Mouse (Mus musculus) kidney, embryonic 15.5 days (tissue): ENCODE data around the gene March10. TPM values are rescaled to one million over a fixed set of nuclear protein-coding genes. Genes with fewer than 3 reads are reported as not detected.
A peak's percentile ranks its signal among the peaks of the same experiment; 100 is the strongest.

Source experiments
- ATAC-seq: fragments of 200-750 bp; cut with Nextera tagmentation; replicated peaks from 2 replicates; pipeline ENCODE4 v1.8.0; 2017; ENCODE audit warnings: moderate TSS enrichment; ENCODE audit not compliant: low FRiP score
- H3K27ac ChIP-seq: fragments of 300-500 bp; sonication (generic); 2 replicates; pipeline ENCODE4 v1.5.1; 2015; ENCODE audit warnings: mild to moderate bottlenecking, inconsistent platforms
- H3K27me3 ChIP-seq: fragments of 300-500 bp; sonication (generic); 2 replicates; pipeline ENCODE4 v1.6.1; 2015; ENCODE audit warnings: inconsistent platforms
- H3K36me3 ChIP-seq: fragments of 300-500 bp; sonication (generic); 2 replicates; pipeline ENCODE4 v1.6.1; 2015; ENCODE audit warnings: inconsistent platforms
- H3K4me1 ChIP-seq: fragments of 300-500 bp; sonication (generic); 2 replicates; pipeline ENCODE4 v1.6.1; 2015; ENCODE audit warnings: inconsistent platforms
- H3K4me2 ChIP-seq: fragments of 300-500 bp; sonication (generic); 2 replicates; pipeline ENCODE4 v1.6.1; 2015; ENCODE audit warnings: moderate library complexity, mild to moderate bottlenecking, inconsistent platforms
- H3K4me3 ChIP-seq: fragments of 300-500 bp; sonication (generic); replicated peaks from 2 replicates; pipeline ENCODE4 v1.5.1; 2015; ENCODE audit warnings: mild to moderate bottlenecking, inconsistent platforms
- H3K9ac ChIP-seq: fragments of 300-500 bp; sonication (generic); 2 replicates; pipeline ENCODE4 v1.6.1; 2015; ENCODE audit warnings: mild to moderate bottlenecking, inconsistent platforms
- H3K9me3 ChIP-seq: fragments of 300-500 bp; sonication (generic); replicated peaks from 2 replicates; pipeline ENCODE4 v1.6.1; 2016; ENCODE audit warnings: inconsistent platforms
- WGBS: fragments of 180-500 bp; shearing (Covaris S2); methylation state at CpG from one replicate; pipeline ENCODE4 v1.1.7; 2015; ENCODE audit warnings: mixed read lengths; 5-methylcytosine and 5-hydroxymethylcytosine counted together
- polyA plus RNA-seq: library from polyadenylated mRNA; unstranded; fragments of >200 nt; fragmentation: Nextera tagmentation; extraction: Ambion mirVana; gene quantifications from 2 replicates; pipeline ENCODE4 v1.2.1, GENCODE M21; 2015

The March10 gene
- polyA plus RNA-seq, 1 experiment from 2014 or later = 0.05 TPM

DNA sequence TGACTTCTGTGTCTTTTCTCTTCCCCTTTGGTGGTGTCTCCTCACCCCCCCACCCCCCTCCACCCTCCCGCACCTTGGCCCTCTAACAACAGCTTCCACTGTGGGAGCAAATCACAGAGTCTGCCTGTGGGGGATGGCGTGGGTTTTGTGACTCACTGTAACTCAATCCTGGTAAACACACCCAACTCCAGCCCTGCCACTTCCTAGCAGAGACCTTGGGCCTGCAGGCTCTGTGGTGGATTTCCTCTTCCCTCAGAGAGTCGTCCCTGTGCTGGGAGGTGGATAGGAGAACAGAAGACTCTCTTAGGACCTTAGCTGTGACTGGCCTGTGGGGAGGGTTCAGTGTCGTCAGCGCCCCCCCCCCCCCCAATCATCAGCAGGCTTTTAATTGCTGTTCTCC is 13.0 kb downstream of the March10 start:
- Histone ChIP-seq H3K4me1 (peaks cover 14% of the 10 kb centered on the region), H3K36me3 (no peaks in the 10 kb centered on the region), H3K9ac (no peak overlapping the region), H3K4me2 (no peak overlapping the region), H3K27me3 (no peaks in the 10 kb centered on the region), H3K9me3 (no peaks in the 10 kb centered on the region), H3K27ac (no peak overlapping the region), H3K4me3 (no peak overlapping the region)
- ATAC-seq = 0 out of 2 replicates have a peak, but pooled peaks have one; percentile 49
- 24% methylated on average over 5 of the region's 5 CpGs for WGBS

- H3K36me3 ChIP-seq = no peaks in the 10 kb centered on the region
- H3K9me3 ChIP-seq = no peaks in the 10 kb centered on the region
- H3K4me3 ChIP-seq = no peak overlapping the region
- WGBS = 71% methylated on average over 7 of the region's 7 CpGs
- no peak overlapping the region for H3K9ac ChIP-seq
- peaks cover 11% of the 10 kb centered on the region for H3K4me1 ChIP-seq
- no peak overlapping the region for H3K4me2 ChIP-seq
- H3K27me3 ChIP-seq = no peaks in the 10 kb centered on the region
- ATAC-seq = no peak
- H3K27ac ChIP-seq = no peak overlapping the region
These were observed 16.7 kb downstream of the March10 start for GRCm38 (mm10) chr11:105439796-105440195.

DNA sequence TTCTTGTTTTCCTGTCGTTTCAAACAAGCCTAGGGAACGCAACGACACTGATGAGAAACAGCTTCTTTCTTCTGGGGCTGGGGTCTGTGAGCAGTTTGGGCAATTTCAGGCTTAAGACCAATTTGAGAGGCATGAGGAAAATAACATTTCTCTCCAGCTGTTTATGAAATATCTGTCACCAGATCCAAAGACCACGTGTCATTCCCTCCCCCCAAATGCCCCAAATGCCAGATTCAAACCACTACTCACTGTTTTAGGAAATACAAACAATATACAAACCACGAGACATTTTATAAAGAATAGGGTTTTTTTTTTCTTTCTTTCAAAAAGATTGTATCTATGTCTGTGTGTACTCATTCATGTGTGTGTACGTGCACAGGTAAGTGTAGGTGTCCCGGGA is 17.6 kb downstream of the March10 start:
- no peak for ATAC-seq

DNA sequence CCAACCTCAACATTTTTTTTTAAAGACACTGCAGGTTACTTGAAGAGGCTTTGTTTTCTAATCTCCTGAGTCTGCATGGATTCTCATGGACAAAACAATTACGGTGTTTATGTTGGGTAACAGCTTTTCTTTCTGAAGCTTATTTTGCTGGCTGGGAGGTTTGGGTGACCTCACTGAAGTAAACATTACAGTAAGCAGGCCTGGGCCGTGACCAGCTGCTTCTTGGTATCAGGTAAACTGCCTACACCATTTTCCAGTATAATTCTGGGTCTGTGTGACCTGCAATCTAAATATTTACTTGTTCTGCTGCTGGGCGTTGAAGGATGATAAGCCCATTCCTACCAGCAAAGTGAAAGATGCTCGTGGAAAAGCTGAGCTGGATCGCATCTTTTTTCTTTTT is 30.1 kb downstream of the March10 start:
- H3K4me3 ChIP-seq = no peak overlapping the region
- 81% methylated on average over 5 of the region's 5 CpGs for WGBS
- ATAC-seq = no peak
- H3K4me1 ChIP-seq = no peaks in the 10 kb centered on the region
- no peaks in the 10 kb centered on the region for H3K27me3 ChIP-seq
- H3K27ac ChIP-seq = no peak overlapping the region
- H3K9me3 ChIP-seq = no peaks in the 10 kb centered on the region
- no peak overlapping the region for H3K4me2 ChIP-seq
- H3K36me3 ChIP-seq = no peaks in the 10 kb centered on the region
- no peak overlapping the region for H3K9ac ChIP-seq

More for the DNA sequence above, 17.6 kb downstream of the March10 start:
- peaks cover 11% of the 10 kb centered on the region for H3K4me1 ChIP-seq
- no peaks in the 10 kb centered on the region for H3K27me3 ChIP-seq
- no peaks in the 10 kb centered on the region for H3K36me3 ChIP-seq
- H3K9me3 ChIP-seq = no peaks in the 10 kb centered on the region
- H3K9ac ChIP-seq = no peak overlapping the region
- WGBS = 76% methylated on average over 7 of the region's 7 CpGs
- H3K4me3 ChIP-seq = no peak overlapping the region
- H3K27ac ChIP-seq = no peak overlapping the region
- no peak overlapping the region for H3K4me2 ChIP-seq

DNA sequence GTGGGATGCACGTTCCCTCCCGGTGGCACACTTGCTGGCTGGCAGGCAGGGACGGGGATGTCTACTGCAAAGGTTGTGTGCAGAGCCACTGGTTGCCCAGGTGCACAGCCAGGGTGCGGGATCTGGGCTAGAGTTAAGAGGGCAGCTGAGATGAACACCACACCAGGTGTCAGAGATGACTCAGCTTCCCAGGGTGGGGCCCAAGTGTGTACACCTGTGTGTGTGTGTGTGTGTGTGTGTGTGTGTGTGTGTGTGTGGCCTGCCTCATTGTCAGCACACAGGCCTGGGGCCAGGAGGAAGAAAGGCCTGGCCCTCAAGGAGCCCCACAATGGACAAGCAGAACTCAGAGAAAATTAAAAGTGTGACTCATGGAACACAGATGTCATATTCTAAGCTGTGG is 31.9 kb downstream of the March10 start:
- H3K4me2 ChIP-seq = no peak overlapping the region
- peaks cover 10% of the 10 kb centered on the region; the same call in 1 of the 2 replicates for H3K4me1 ChIP-seq
- no peaks in the 10 kb centered on the region for H3K9me3 ChIP-seq
- H3K27me3 ChIP-seq = no peaks in the 10 kb centered on the region
- no peak overlapping the region for H3K27ac ChIP-seq
- no peak overlapping the region for H3K4me3 ChIP-seq
- H3K9ac ChIP-seq = no peak overlapping the region
- ATAC-seq = no peak
- 96% methylated on average over 4 of the region's 4 CpGs for WGBS
- no peaks in the 10 kb centered on the region for H3K36me3 ChIP-seq

GRCm38 (mm10) chr11:105420671-105421450 is 35.7 kb downstream of the March10 start:
- Histone ChIP-seq H3K36me3 (no peaks in the 10 kb centered on the region), H3K4me1 (peaks cover 10% of the 10 kb centered on the region; the same call in 1 of the 2 replicates), H3K4me2 (no peak overlapping the region), H3K9ac (no peak overlapping the region), H3K27me3 (no peaks in the 10 kb centered on the region), H3K4me3 (no peak overlapping the region), H3K9me3 (no peaks in the 10 kb centered on the region), H3K27ac (no peak overlapping the region)
- no peak for ATAC-seq
- 65% methylated on average over 7 of the region's 7 CpGs for WGBS

DNA sequence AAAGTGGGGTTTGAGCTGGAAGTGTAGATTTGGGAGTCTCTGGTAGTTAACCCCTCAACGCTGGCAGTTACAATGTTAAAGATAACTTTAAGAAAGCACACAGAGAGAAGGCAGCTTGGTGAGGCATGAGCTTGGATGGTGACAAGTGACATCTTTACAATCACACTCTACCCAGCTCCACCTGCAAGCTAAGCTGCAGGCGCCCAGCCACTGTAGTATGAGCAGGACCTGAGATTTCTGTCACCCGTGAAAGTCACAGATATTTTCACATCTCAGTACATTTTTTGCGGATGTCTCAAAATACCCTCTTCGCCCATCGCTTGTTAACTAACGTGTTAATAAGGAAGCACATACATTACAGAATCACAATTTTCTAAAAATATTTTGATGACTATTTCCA is 36.6 kb downstream of the March10 start:
- H3K9ac ChIP-seq = no peak overlapping the region
- 73% methylated on average over 7 of the region's 7 CpGs for WGBS
- no peak overlapping the region for H3K4me3 ChIP-seq
- H3K9me3 ChIP-seq = no peaks in the 10 kb centered on the region
- no peak overlapping the region for H3K27ac ChIP-seq
- H3K4me2 ChIP-seq = no peak overlapping the region
- no peak for ATAC-seq
- no peaks in the 10 kb centered on the region for H3K27me3 ChIP-seq
- peaks cover 10% of the 10 kb centered on the region; the same call in 1 of the 2 replicates for H3K4me1 ChIP-seq
- no peaks in the 10 kb centered on the region for H3K36me3 ChIP-seq

- H3K9ac ChIP-seq = no peak overlapping the region
- ATAC-seq = no peak
- no peak overlapping the region for H3K4me2 ChIP-seq
- H3K27ac ChIP-seq = no peak overlapping the region
- H3K9me3 ChIP-seq = no peaks in the 10 kb centered on the region
- H3K4me3 ChIP-seq = no peak overlapping the region
- H3K4me1 ChIP-seq = peaks cover 14% of the 10 kb centered on the region; the same call in 1 of the 2 replicates
- no peaks in the 10 kb centered on the region for H3K27me3 ChIP-seq
- H3K36me3 ChIP-seq = no peaks in the 10 kb centered on the region
- 94% methylated on average over 1 of the region's 1 CpGs for WGBS
These were observed 42.5 kb downstream of the March10 start for GRCm38 (mm10) chr11:105414009-105414408.

DNA sequence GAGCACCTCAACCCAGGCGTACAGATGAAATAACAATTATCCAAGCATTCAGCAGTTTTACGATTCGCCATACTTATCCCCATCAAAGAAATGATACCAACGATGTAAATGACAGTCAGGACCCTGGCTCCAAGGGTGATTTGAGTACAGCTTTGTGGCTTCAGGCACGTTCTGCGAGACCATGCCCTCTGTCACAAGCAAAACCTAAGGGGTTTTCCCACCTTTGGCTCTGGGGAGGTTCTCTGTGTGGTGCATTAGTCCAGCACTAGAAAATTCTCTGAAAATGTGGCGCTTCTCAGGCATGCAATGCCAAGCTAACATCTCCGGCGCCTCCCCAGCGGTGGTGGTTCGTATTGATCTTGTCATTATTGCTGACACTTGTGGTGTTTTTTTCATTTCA is 47.1 kb downstream of the March10 start:
- Histone ChIP-seq H3K4me3 (no peak overlapping the region), H3K9me3 (no peaks in the 10 kb centered on the region), H3K36me3 (no peaks in the 10 kb centered on the region), H3K4me2 (no peak overlapping the region), H3K9ac (no peak overlapping the region), H3K27ac (no peak overlapping the region), H3K4me1 (peaks cover 32% of the 10 kb centered on the region), H3K27me3 (no peaks in the 10 kb centered on the region)
- 73% methylated on average over 11 of the region's 11 CpGs for WGBS
- ATAC-seq = no peak

- peak; percentile 38; the same call in 1 of the 2 replicates for ATAC-seq
- no peak overlapping the region for H3K4me2 ChIP-seq
- 26% methylated on average over 6 of the region's 6 CpGs for WGBS
- H3K36me3 ChIP-seq = no peaks in the 10 kb centered on the region
- H3K27me3 ChIP-seq = no peaks in the 10 kb centered on the region
- H3K27ac ChIP-seq = 0 out of 2 replicates have a peak overlapping the region, but pooled peaks have one; percentile 45
- H3K4me3 ChIP-seq = no peak overlapping the region
- no peaks in the 10 kb centered on the region for H3K9me3 ChIP-seq
- no peak overlapping the region for H3K9ac ChIP-seq
- H3K4me1 ChIP-seq = peaks cover 34% of the 10 kb centered on the region
These were observed 48.6 kb downstream of the March10 start for GRCm38 (mm10) chr11:105407846-105408441.

DNA sequence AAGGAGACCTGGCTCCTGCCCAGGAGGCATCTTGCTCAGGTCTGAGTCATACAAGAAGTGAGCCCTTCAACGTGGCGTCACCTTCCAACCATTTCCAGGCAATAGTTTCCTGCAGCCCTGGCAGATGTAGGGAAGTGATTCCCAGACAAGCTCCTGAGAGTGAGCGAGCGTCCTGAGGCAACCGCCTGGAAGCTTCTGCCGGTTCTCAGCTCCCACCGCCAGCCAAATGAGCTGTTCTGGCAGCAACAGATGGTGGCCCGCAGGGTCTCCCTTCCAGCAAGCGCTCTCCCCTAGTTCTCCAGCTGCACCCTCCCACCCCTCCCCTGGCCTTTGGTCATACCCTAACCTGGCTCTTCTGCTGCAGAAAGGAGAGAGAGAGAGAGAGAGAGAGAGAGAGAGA is 54.2 kb downstream of the March10 start:
- ATAC-seq = no peak
- no peaks in the 10 kb centered on the region for H3K36me3 ChIP-seq
- no peaks in the 10 kb centered on the region for H3K9me3 ChIP-seq
- H3K4me2 ChIP-seq = no peak overlapping the region
- no peak overlapping the region for H3K4me3 ChIP-seq
- H3K27me3 ChIP-seq = no peaks in the 10 kb centered on the region
- peaks cover 5% of the 10 kb centered on the region; the same call in 1 of the 2 replicates for H3K4me1 ChIP-seq
- no peak overlapping the region for H3K9ac ChIP-seq
- WGBS = 37% methylated on average over 9 of the region's 9 CpGs
- H3K27ac ChIP-seq = no peak overlapping the region

DNA sequence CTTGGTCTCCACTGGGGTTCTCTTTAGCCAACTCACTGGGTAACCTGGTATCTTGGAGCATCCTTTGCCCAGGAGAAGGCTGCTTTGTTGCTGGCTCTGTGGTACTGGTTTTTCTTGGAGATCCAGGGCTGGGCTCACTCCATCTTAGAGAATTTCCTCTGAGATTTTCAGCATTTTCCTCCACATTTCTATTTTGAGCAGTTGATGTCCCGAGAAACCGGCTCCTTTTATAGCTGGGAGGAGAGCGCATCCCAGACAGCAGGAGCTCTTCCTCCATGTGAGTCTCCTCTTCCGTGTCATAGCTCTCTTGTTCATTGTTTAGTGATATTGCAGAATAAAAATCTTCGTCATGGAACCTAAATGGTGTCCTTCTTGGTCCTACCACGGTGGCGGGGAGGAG is 66.2 kb downstream of the March10 start:
- Histone ChIP-seq H3K27ac (no peak overlapping the region), H3K4me2 (no peak overlapping the region), H3K9me3 (no peaks in the 10 kb centered on the region), H3K9ac (no peak overlapping the region), H3K36me3 (no peaks in the 10 kb centered on the region), H3K27me3 (no peaks in the 10 kb centered on the region), H3K4me3 (no peak overlapping the region), H3K4me1 (peaks cover 5% of the 10 kb centered on the region)
- 88% methylated on average over 7 of the region's 7 CpGs for WGBS
- ATAC-seq = no peak
